Mouse (Mus musculus): ENCODE measurements around the gene Ypel5.

Gene Ypel5

DNA sequence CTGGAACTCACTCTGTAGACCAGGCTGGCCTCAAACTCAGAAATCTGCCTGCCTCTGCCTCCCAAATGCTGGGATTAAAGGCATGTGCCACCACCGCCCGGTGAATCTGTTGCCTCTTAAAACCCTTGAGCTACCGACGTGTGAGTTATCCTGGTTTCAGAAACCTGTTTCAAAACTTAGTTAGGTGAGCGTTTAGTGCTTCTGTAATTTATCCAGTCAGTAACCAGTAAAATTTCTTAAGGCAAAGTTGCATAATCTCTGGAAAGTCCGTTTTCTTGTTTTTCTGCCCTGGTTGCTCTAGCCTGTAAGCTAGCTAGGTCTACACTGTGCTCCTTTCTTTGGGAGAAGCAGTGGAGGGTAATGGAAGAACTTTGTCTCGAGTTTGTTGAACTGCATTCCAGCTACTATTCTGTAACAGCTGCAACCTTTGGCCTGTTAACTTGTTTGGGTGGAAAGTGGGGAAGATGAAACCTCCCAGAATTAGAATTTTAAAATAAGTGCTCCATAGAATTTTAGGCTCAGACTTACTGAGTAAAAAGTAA is 8.8 kb downstream of the Ypel5 start:
- DNase-seq = no peak

DNA sequence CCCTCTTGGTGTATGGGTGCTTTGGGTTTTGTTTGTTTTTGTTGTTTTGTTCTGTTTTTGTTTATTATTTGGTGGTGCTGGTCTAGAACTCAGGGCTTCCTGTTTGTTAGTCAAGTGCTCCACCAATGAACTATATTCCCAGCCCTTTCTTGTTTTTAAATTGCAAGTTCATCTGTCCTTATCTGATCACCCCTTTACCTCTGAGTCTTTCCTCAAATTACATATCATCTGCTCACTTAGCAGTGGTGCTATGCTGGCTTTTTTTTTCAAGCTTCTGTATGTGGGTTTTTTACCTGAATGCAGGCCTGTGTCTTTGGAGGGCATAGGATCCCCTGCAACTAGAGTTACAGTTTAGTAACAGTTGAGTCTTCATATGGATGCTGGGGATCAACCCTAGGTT is 9.3 kb downstream of the Ypel5 start:
- DNase-seq = no peak

DNA sequence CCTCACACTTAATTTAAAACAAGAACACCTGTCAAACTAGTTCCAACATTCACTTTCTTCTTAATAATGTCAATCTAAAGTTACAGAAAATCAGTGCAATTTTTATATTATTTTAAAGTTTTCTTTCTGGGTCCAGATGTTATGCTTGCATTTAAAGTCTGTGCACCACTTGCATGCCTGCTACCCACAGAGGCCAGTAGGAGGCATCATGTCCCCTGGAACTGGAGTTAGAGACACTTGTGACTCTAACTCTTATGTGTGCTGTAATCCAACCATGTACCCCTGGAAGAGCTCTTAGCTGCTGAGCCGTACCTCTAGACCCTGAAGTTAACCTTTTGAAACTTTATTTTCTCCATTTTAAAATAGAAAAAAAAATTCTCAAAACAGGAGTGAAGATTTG is 19.0 kb downstream of the Ypel5 start:
- DNase-seq = no peak

DNA sequence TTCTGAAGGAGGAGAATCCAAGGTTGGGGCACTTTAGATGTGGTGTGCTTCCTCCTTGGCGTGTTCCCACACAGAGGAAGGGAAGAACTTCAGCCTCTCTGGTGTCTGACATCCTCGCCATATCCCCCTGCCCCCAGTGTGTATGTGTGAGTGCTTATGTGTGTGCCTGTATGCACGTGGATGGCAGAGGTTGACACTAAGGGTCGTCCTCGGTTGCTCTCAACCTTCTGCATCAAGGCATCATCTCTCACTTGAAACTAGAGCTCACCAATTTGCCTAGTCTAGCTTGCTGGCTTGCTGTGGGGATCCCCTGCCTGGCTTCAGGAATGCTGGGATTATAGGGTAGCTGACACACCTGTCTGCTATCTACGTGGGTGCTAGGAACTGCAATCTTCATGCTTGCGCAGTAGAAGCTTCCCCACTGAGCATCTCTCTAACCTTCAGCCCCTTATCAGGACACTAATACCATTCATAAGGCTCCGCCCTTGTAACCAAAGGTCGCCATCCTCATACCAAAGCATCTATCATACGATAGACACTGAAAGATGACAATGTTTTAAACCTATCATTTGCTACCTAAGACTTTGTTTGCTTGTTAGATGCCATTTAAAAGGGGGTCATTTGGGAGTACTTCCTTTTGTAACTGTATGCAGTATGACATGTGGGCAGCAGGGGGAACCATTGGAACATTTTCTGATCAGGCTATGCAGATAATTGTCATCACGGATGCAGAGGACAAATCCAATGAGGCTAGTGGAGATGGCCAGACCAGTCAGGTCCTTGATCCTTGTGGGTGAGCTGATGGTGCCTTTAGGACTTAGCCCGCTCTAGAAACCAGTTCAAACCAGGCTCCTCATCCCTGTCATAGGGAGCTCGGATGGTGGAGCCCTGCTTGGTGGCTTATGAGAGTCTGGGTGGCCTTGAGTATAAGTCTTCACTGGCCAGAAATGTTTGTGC is 21.7 kb downstream of the Ypel5 start:
- DNase-seq = peak; percentile 77

DNA sequence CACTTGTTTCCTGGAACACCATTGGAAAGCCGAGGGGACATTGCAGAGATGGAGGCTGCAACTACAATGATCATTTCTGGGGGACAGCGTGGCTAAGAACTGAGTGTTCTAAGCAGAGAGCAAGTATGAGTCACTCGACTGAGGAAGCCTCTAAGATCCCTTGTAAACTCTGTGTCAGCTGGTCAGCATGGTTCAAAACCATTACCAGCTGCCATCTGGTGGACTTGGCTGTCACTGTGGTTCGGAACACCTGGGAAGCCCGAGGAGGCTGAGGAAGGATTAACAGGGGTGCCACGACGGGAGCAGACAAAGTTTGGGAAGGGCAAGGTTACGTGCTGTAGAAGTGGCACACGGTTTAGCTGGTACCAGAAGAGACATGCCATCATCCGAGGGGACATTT is 27.0 kb downstream of the Ypel5 start:
- no peak for DNase-seq

DNA sequence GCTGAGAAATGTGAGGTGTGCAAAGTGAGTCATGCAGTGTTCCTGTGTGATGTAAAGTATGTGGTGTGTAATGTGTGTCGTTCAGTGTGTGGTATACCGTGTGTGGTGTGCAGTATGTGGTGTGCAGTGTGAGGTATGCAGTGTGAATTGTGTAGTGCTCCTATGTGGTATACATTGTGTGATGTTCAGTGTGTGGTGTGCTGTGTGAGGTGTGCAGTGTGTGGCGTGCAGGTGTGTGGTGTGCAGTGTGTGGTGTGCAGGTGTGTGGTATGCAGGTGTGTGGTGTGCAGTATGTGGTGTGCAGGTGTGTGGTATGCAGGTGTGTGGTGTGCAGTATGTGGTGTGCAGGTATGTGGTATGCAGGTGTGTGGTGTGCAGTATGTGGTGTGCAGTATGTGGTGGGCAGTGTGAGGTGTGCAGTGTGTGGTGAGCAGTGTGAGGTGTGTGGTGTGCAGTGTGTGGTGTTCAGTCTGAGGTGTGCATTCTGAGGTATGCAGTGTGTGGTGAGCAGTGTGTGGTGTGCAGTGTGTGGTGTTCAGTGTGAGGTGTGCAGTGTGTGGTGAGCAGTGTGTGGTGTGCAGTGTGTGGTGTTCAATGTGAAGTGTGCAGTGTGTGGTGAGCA is 30.5 kb downstream of the Ypel5 start:
- DNase-seq = no peak

DNA sequence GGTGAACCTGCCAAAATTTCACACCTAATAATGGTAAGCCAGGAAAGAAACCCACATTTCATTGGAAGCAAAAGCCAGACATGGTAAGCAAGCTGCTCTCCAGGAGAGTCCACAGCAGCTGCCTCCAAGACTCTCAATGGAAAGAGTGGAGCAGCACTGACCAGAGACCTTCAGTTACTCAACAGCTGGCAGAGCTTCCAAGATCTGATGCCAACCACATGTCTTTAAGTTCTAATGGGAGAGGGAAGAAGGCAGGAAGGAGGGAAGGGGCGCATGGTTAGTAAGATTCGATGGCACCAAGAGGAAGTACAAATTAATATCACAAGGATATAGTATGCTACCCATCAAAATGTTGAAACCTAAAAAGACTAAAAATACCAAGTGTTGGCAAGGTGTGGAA is 31.9 kb downstream of the Ypel5 start:
- DNase-seq = no peak

DNA sequence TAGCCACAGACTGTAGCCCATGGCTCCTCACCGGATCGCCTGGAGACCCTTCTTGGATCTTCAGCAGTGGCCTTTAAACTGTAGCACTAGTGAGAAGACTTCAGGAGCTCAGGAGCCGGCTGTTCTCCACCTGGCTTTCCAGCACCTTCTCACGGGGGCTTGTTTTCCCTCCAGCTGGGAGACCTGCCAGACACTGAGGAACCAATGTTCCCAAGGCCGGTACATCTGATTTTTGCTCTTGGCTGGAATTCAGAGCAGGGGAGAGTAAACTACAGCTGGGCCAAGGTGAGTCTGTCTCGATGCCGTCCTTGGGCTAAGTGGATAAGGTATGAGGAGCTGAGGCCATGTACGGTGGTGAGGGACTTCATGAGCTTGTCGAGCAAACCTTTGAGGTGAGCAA is 42.7 kb downstream of the Ypel5 start:
- no peak for DNase-seq

DNA sequence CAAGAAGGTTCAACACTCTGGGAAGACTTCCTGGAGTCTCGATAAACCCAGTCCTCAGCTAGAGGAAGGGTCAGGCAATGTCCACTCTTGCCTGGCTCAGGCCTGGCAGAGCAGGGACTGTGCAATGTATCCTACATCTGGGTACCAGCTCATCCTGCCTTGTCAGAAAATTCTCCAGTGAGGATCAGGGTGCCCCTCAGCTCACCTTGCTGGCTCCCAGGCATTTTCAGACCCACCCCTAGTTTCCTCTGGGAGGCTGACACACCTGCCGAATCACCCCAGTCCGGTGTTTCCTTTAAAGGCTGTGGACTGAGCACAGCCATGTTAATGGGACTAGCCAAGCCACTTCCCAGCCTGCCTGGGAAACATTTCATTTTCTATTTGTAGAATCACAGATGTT is 43.9 kb downstream of the Ypel5 start:
- no peak for DNase-seq

DNA sequence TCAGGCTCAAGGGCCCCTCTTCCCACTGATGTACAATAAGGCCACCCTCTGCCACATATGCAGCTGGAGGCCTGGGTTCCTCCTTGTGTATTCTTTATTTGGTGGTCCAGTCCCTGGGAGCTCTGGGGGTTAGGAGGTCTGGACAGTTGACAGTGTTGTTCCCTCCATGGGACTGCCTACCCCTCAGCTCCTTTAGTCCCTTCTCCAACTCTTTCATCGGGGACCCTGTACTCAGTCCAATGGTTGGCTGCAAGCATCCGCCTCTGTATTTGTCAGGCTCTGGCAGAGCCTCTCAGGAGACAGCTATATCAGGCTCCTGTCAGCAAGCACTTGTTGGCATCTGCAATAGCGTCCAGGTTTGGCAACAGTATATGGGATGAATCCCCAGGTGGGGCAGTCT is 44.8 kb downstream of the Ypel5 start:
- DNase-seq = no peak

DNA sequence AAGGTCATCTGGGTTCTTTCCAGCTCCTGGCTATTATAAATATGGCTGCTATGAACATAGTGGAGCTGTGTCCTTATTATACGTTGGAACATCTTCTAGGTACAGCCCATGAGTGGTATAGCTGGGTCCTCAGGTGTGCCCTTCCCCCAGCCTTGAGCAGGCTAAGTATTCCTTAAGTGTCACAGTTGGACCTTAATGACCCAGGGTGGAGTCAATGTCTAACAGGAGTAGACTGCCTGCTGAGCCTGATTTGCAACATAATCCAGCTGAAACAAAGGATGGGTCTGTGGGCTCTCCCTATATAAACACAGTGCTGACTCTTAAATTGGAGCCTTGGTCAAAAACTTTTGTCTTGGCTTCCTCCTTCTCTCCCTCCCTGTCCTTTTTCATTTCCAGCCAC is 45.6 kb downstream of the Ypel5 start:
- no peak for DNase-seq

DNA sequence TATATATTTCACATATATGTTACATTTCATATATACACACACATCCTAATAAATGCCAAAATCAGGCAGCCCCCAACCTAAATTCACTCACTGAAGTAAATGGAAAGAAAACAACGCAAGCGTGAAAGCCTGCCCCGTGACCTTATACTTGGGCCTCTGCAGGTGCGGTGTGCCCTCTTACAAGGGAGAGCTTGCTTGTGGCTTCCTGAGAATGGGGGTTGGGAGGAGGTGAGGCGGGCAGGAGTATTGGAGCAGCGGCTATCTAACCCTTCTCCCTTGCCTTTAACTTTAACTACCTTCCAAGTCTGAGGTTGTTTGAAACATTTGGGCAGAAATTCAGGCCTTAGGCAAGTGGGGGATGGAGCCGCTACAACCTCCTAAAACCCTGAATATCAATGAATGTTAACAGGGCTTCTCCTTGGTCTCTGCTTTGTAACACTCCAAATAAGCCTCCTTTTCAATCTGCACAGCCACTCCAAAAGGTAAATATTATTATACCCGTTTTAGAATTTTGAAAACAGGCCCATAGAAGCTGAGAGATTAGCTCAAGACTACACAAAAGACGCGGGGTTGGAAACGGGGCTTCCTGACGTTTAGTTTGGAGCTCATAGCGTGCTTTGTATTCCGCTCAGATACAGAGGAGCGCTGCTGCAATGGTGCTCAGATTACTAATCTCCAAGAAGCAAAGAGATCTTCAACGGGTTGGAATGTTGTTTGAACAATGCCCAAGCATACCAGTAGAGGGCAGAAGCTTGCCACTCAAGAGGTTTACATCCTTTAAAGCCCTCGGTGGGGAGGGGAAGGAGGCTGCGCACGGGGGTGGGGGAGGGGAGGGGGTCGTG is 53.5 kb downstream of the Ypel5 start:
- peak; percentile 62 for DNase-seq

DNA sequence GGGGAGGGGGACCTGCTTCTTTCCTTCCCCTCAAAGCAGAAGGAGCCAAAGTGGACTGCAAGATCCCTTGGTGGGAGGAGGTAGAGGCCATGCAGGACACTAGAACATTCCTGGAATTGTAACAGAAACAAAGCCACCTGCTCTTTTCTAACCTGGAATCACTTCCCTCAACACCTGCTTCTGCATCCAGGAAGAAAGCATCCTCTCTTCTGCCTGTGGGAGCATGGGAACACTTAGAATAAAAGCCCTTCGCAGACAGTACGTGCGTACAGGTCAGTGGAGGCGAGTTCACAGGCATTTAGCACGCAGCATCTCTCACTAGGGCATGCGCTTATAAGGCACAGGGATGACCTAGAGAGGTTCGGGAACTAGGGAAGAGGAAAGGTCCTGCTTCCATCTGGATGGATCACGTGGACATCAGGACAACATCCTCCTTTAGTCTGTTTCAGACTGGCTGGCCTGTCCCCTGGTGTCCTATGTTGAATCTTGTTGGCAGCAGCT is 54.2 kb downstream of the Ypel5 start:
- DNase-seq = no peak

DNA sequence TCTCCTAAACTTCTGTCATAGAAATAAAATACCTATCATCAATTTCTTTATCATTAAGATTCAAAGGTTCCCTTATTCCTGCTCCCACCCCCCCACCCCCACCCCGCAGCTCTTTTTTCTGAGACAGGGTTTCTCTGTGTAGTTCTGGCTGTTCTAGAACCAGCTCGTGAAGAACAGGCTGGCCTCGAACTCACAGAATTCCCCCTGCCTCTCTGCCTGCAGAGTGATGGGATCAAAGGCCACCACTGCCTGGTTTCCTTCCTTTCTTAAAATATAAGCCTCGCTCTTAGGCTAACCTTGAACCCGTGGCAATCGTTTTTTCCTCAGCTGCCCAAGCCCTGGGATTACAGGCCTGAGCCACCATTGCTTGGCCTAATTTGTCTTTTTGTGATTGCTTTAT is 55.3 kb downstream of the Ypel5 start:
- DNase-seq = no peak

DNA sequence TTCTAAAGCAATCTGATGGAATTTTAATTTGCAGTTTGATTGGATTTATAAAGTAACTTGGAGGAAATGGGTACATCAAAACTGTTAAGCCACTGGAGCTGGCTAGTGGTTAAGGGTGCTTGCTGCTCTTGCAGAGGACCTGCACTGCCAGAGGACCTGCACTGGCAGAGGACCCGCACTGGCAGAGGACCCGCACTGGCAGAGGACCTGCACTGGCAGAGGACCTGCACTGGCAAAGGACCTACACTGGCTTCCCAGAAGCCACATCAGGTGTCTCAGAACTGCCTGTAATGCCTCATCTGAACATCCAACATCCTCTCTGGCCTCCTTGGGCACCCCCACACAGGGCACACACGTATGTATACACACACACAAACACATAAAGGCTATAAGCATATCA is 59.3 kb downstream of the Ypel5 start:
- DNase-seq = no peak

DNA sequence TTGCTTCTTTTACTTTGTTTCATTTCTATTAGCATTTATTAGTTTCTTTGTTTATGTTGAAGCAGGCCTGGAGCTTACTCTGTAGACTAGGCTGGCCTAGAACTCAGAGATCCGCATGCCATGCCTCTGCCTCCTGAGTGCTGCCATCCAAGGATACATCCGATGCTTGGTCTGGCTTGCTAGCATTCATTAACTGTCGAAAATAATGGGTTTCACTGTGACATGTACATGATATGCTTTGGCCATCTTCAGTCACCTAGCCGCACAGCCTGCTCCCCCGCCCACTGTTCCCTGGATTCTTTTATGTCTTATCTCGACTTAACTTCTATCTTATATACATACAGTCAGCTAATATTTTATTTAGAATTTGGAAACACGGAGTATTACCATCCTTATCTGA is 60.8 kb downstream of the Ypel5 start:
- no peak for DNase-seq

DNA sequence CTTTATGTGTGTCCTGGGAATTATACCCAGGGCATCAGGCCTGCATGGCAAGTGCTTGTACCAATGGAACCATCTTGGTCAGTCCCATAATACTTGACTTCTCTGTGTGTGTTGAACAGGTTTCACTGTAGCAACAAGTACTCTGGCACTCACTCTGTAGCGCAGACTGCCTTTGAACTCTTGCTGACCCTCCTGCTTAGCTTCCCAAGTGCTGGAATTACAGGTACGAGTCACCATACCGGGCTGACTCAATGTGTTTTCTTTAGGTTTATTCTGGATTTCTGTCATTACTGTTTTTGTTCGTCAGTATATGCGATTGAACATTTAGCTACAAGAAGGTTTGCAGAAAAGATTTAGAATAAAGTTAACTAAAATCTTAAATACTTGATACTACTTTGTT is 61.7 kb downstream of the Ypel5 start:
- no peak for DNase-seq

DNA sequence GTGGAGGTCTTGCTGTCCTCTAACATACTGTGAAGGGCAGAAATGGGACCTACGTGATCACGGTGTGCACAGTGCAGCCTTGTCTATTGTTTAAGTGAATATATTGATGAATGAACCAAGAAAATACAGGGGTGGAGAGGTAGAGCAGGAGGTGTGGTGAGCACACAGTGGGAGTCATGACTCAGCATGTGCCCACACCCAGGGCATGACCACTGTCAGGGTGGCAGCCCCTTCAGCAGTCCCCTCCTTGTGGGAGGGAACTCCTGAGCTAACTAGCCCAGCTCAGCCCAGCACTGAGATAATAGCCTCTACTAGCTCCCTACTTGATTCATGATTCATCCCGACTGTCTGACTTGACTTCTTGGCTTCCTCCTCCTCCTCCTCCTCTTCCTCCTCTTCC is 62.5 kb downstream of the Ypel5 start:
- DNase-seq = no peak
